12 mouse cellular contexts compared by ENCODE assay signal in genomic region chr2:143918831-143919502, GRCm38 (mm10). TPM values are rescaled to one million over a fixed set of nuclear protein-coding genes. Genes with fewer than 3 reads are reported as not detected.
DNase-seq lines count a peak whose midpoint lies in the region; ATAC-seq and TF ChIP-seq lines count a peak whose summit lies in the region.
"Had no signal": no experiment of that assay in that cellular context is flagged by ENCODE, and none has a peak within 500 bp of the region (broad histone marks: within the 10 kb centered on the region; RNA-seq: fewer than 3 reads in every experiment).

No protein-coding gene starts in this region.

- no peak for ATAC-seq in heart, embryonic 12.5 days (ENCODE audit: insufficient number of reproducible peaks, low FRiP score)
- no peak for ATAC-seq in lung, postnatal 0 days
- ATAC-seq in intestine, embryonic 15.5 days = no peak
- ATAC-seq in stomach, postnatal 0 days (ENCODE audit: low FRiP score, low TSS enrichment) = no peak

- TF ChIP-seq EP300 in lung, postnatal 0 days (IDR thresholded peaks at IDR 0.05) = no peak
- TF ChIP-seq EP300 in stomach, postnatal 0 days (optimal IDR thresholded peaks at IDR 0.05) = no peak

- peak overlapping the region; percentile 74; the same call in 1 of the 2 replicates for H3K27ac ChIP-seq in heart, embryonic 12.5 days (ENCODE audit: poor library complexity, severe bottlenecking)
- peak overlapping the region; percentile 8; the same call in 1 of the 2 replicates for H3K27ac ChIP-seq in lung, postnatal 0 days (ENCODE audit: low read length)
- no peak overlapping the region for H3K27ac ChIP-seq in intestine, embryonic 15.5 days
- H3K27ac ChIP-seq in stomach, postnatal 0 days (replicated peaks) = 0 out of 2 replicates have a peak overlapping the region, but pooled peaks have one; percentile 30
- H3K27ac ChIP-seq: hindbrain, embryonic 14.5 days had no signal

- H3K36me3 ChIP-seq in heart, embryonic 12.5 days = no peaks in the 10 kb centered on the region
- H3K36me3 ChIP-seq in lung, postnatal 0 days (ENCODE audit: insufficient read depth, low read length) = no peaks in the 10 kb centered on the region
- no peaks in the 10 kb centered on the region for H3K36me3 ChIP-seq in intestine, embryonic 15.5 days
- no peaks in the 10 kb centered on the region for H3K36me3 ChIP-seq in stomach, postnatal 0 days (ENCODE audit: control insufficient read depth, insufficient read depth, low read length)

- peak; percentile 44 for TF ChIP-seq CTCF in lung, postnatal 0 days (IDR thresholded peaks at IDR 0.05)
- no peak for TF ChIP-seq CTCF in lung, adult 2 months (IDR thresholded peaks at IDR 0.05; ENCODE audit: insufficient read depth, low read length)
- TF ChIP-seq CTCF in stomach, postnatal 0 days (IDR thresholded peaks at IDR 0.05; ENCODE audit: low read depth) = peak; percentile 34; the same call in 1 of the 2 replicates

- intact Hi-C loops in heart, postnatal 14 days (cut with DNase I) = no loop called here

- H3K9me3 ChIP-seq in heart, embryonic 12.5 days (replicated peaks) = no peaks in the 10 kb centered on the region
- no peaks in the 10 kb centered on the region for H3K9me3 ChIP-seq in lung, postnatal 0 days (ENCODE audit: low read length)
- H3K9me3 ChIP-seq in intestine, embryonic 15.5 days = no peaks in the 10 kb centered on the region
- H3K9me3 ChIP-seq in stomach, postnatal 0 days (ENCODE audit: control insufficient read depth, low read length) = no peaks in the 10 kb centered on the region

- H3K4me3 ChIP-seq in heart, embryonic 12.5 days = no peak overlapping the region
- H3K4me3 ChIP-seq in lung, postnatal 0 days (ENCODE audit: low read depth, low read length) = no peak overlapping the region
- H3K4me3 ChIP-seq in lung, adult 2 months (replicated peaks; ENCODE audit: extremely low read depth, low read depth, low read length) = no peak overlapping the region
- H3K4me3 ChIP-seq in intestine, embryonic 15.5 days (replicated peaks) = no peak overlapping the region
- H3K4me3 ChIP-seq in stomach, postnatal 0 days (ENCODE audit: low read depth, low read length) = peak overlapping the region; percentile 85; the same call in 1 of the 2 replicates

- peaks cover 32% of the 10 kb centered on the region for H3K4me1 ChIP-seq in heart, embryonic 12.5 days (replicated peaks)
- H3K4me1 ChIP-seq in lung, postnatal 0 days (ENCODE audit: insufficient read depth, low read depth, low read length) = peaks cover 11% of the 10 kb centered on the region
- peaks cover 10% of the 10 kb centered on the region for H3K4me1 ChIP-seq in lung, adult 2 months (ENCODE audit: control insufficient read depth, insufficient read depth, low read length)
- H3K4me1 ChIP-seq in intestine, embryonic 15.5 days (replicated peaks) = 0 out of 2 replicates have a peak, but pooled peaks cover 8% of the 10 kb centered on the region
- H3K4me1 ChIP-seq in stomach, postnatal 0 days (replicated peaks; ENCODE audit: control insufficient read depth, insufficient read depth) = peaks cover 5% of the 10 kb centered on the region

- no peak for DNase-seq in heart, postnatal 14 days
- DNase-seq in lung, postnatal 0 days (ENCODE audit: low spot score) = no peak
- DNase-seq in lung, adult 2 months = no peak
- no peak for DNase-seq in stomach, postnatal 0 days (ENCODE audit: low spot score)
- no peak for DNase-seq in adrenal gland, postnatal 25 days
- DNase-seq in adrenal gland, postnatal 36 days = no peak
- DNase-seq: cerebellum, adult 18-20 months; right cerebral cortex, postnatal 14 days; thymus, adult 2 months had no signal

- 42% methylated on average over 4 of the region's 4 CpGs for WGBS in heart, embryonic 12.5 days
- WGBS in lung, postnatal 0 days = 42% methylated on average over 4 of the region's 4 CpGs
- WGBS in lung, adult 2 months = 47% methylated on average over 4 of the region's 4 CpGs
- WGBS in intestine, embryonic 15.5 days = 56% methylated on average over 4 of the region's 4 CpGs
- WGBS in stomach, postnatal 0 days = 40% methylated on average over 4 of the region's 4 CpGs

- H3K4me2 ChIP-seq in heart, embryonic 12.5 days = peak overlapping the region; percentile 51
- H3K4me2 ChIP-seq in lung, postnatal 0 days (replicated peaks; ENCODE audit: low read depth, low read length) = peak overlapping the region; percentile 32; the same call in 1 of the 2 replicates
- H3K4me2 ChIP-seq in intestine, embryonic 15.5 days (replicated peaks) = peak overlapping the region; percentile 63; the same call in 1 of the 2 replicates
- peak overlapping the region; percentile 50 for H3K4me2 ChIP-seq in stomach, postnatal 0 days (replicated peaks; ENCODE audit: low read depth)
- H3K4me2 ChIP-seq: hindbrain, embryonic 14.5 days had no signal

- H3K27me3 ChIP-seq in heart, embryonic 12.5 days (replicated peaks) = no peaks in the 10 kb centered on the region
- no peaks in the 10 kb centered on the region for H3K27me3 ChIP-seq in lung, postnatal 0 days (replicated peaks; ENCODE audit: insufficient read depth, low read length)
- H3K27me3 ChIP-seq in intestine, embryonic 15.5 days (replicated peaks) = no peaks in the 10 kb centered on the region
- H3K27me3 ChIP-seq in stomach, postnatal 0 days (ENCODE audit: control insufficient read depth, insufficient read depth, low read length) = no peaks in the 10 kb centered on the region

- TF ChIP-seq POLR2A in lung, adult 2 months (IDR thresholded peaks at IDR 0.05; ENCODE audit: borderline replicate concordance, extremely low read depth, low read depth, low read length) = no peak

- no peak overlapping the region for H3K9ac ChIP-seq in heart, embryonic 12.5 days
- no peak overlapping the region for H3K9ac ChIP-seq in lung, postnatal 0 days (replicated peaks; ENCODE audit: low read depth)
- no peak overlapping the region for H3K9ac ChIP-seq in intestine, embryonic 15.5 days
- no peak overlapping the region for H3K9ac ChIP-seq in stomach, postnatal 0 days (ENCODE audit: low read length)
- H3K9ac ChIP-seq: hindbrain, embryonic 14.5 days had no signal

RNA-seq across cellular contexts. Expression of gene Dstn, which starts 3.8 kb away (rescaled TPM):
- 963 and 982 TPM in 2 replicates for polyA plus RNA-seq in heart, embryonic 12.5 days (2016; fragmentation: Nextera tagmentation; extraction: Ambion mirVana)
- 100 to 1,000 TPM; 321 to 347 TPM for total RNA-seq in heart, postnatal 14 days (2021)
- polyA plus RNA-seq in lung, postnatal 0 days (2015; fragmentation: Nextera tagmentation; extraction: Ambion mirVana) = 640 and 655 TPM in 2 replicates
- 46.2 and 80.1 TPM in 2 replicates for polyA plus RNA-seq in lung, adult 2 months (2012; rRNA removed)
- polyA plus RNA-seq in intestine, embryonic 15.5 days (2015; fragmentation: Nextera tagmentation; extraction: Ambion mirVana) = 674 and 711 TPM in 2 replicates
- 968 and 971 TPM in 2 replicates for polyA plus RNA-seq in stomach, postnatal 0 days (2015; fragmentation: Nextera tagmentation; extraction: Ambion mirVana)
- 258 and 286 TPM in 2 replicates for total RNA-seq in adrenal gland, postnatal 25 days (2021)
- 100 to 1,000 TPM; 227 to 300 TPM for total RNA-seq in adrenal gland, postnatal 36 days (2021)

RNA-seq across cellular contexts. Expression of gene Bfsp1, which starts 56.0 kb away (rescaled TPM):
- 2.2 and 2.3 TPM in 2 replicates for polyA plus RNA-seq in heart, embryonic 12.5 days (2016; fragmentation: Nextera tagmentation; extraction: Ambion mirVana)
- total RNA-seq in heart, postnatal 14 days (2021) = under 1 TPM; 0.27 to 0.38 TPM
- polyA plus RNA-seq in lung, postnatal 0 days (2015; fragmentation: Nextera tagmentation; extraction: Ambion mirVana) = 3.2 and 4.7 TPM in 2 replicates
- 1.3 and 1.5 TPM in 2 replicates for polyA plus RNA-seq in lung, adult 2 months (2012; rRNA removed)
- 4.2 and 4.3 TPM in 2 replicates for polyA plus RNA-seq in intestine, embryonic 15.5 days (2015; fragmentation: Nextera tagmentation; extraction: Ambion mirVana)
- polyA plus RNA-seq in stomach, postnatal 0 days (2015; fragmentation: Nextera tagmentation; extraction: Ambion mirVana) = 1.5 and 1.6 TPM in 2 replicates
- total RNA-seq in adrenal gland, postnatal 25 days (2021) = 0.52 and 1.0 TPM in 2 replicates
- under 1 TPM; 0.50 to 0.86 TPM for total RNA-seq in adrenal gland, postnatal 36 days (2021)
